Mouse (Mus musculus): ENCODE results near the gene Daam2. TPM values are rescaled to one million over a fixed set of nuclear protein-coding genes. Genes with fewer than 3 reads are reported as not detected.

Daam2 gene
- polyA plus RNA-seq, 1 experiment from 2014 or later, result 1.0 TPM

- H3K4me2 ChIP-seq (ENCODE audit: low read length), result no peak overlapping the region
- no peaks in the 10 kb centered on the region for H3K4me1 ChIP-seq (ENCODE audit: control insufficient read depth, insufficient read depth, low read length)
- no peaks in the 10 kb centered on the region for H3K9me3 ChIP-seq (replicated peaks; ENCODE audit: control insufficient read depth, low read length)
- no peak for DNase-seq (ENCODE audit: low spot score)
- H3K36me3 ChIP-seq (ENCODE audit: control insufficient read depth, insufficient read depth, low read length), result no peaks in the 10 kb centered on the region
- H3K27ac ChIP-seq (ENCODE audit: low read depth, low read length), result no peak overlapping the region
- ATAC-seq, result no peak
- H3K27me3 ChIP-seq (replicated peaks; ENCODE audit: control insufficient read depth, insufficient read depth, low read length), result no peaks in the 10 kb centered on the region
- whole genome bisulfite sequencing, result 80% methylated on average over 3 of the region's 3 CpGs
- no peak overlapping the region for H3K9ac ChIP-seq (ENCODE audit: low read length)
- H3K4me3 ChIP-seq (ENCODE audit: low read depth, low read length), result no peak overlapping the region
These were observed 79.7 kb downstream of the Daam2 start for GRCm38 (mm10) chr17:49484435-49484834.

GRCm38 (mm10) chr17:49481876-49482275, 82.3 kb downstream of the Daam2 start:
- ATAC-seq, result no peak
- 83% methylated on average over 3 of the region's 3 CpGs for WGBS
- no peak for DNase-seq (ENCODE audit: low spot score)
- no peak overlapping the region for H3K4me2 ChIP-seq (ENCODE audit: low read length)
- no peaks in the 10 kb centered on the region for H3K36me3 ChIP-seq (ENCODE audit: control insufficient read depth, insufficient read depth, low read length)
- no peaks in the 10 kb centered on the region for H3K4me1 ChIP-seq (ENCODE audit: control insufficient read depth, insufficient read depth, low read length)
- no peak overlapping the region for H3K4me3 ChIP-seq (ENCODE audit: low read depth, low read length)
- no peaks in the 10 kb centered on the region for H3K9me3 ChIP-seq (replicated peaks; ENCODE audit: control insufficient read depth, low read length)
- no peaks in the 10 kb centered on the region for H3K27me3 ChIP-seq (replicated peaks; ENCODE audit: control insufficient read depth, insufficient read depth, low read length)
- H3K27ac ChIP-seq (ENCODE audit: low read depth, low read length), result no peak overlapping the region
- H3K9ac ChIP-seq (ENCODE audit: low read length), result no peak overlapping the region

DNA sequence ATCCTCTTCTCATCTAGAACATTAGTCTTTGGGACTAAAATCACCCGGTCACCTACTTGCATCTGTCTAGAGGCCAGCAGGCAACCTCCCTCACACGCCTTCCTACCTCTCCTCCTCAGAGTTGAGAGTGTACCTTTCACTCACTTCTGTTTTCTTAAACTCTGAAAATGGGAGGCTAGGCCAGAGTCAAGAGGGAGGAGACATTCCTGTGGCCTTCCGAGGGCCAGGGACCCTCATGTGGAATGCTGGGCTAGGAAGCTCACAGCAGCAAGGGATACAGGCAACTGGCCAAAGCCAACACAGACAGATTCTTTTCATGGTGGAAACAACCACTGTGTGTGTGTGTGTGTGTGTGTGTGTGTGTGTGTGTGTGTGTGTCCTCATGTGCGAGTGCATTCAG, 86.8 kb downstream of the Daam2 start:
- H3K4me3 ChIP-seq (ENCODE audit: low read depth, low read length), result no peak overlapping the region
- WGBS, result 90% methylated on average over 4 of the region's 4 CpGs
- H3K4me2 ChIP-seq (ENCODE audit: low read length), result no peak overlapping the region
- no peak for ATAC-seq
- H3K9me3 ChIP-seq (replicated peaks; ENCODE audit: control insufficient read depth, low read length), result no peaks in the 10 kb centered on the region
- no peaks in the 10 kb centered on the region for H3K36me3 ChIP-seq (ENCODE audit: control insufficient read depth, insufficient read depth, low read length)
- no peak for DNase-seq (ENCODE audit: low spot score)
- H3K27ac ChIP-seq (ENCODE audit: low read depth, low read length), result no peak overlapping the region
- H3K9ac ChIP-seq (ENCODE audit: low read length), result no peak overlapping the region
- no peaks in the 10 kb centered on the region for H3K4me1 ChIP-seq (ENCODE audit: control insufficient read depth, insufficient read depth, low read length)
- H3K27me3 ChIP-seq (replicated peaks; ENCODE audit: control insufficient read depth, insufficient read depth, low read length), result no peaks in the 10 kb centered on the region

- H3K27me3 ChIP-seq (replicated peaks; ENCODE audit: control insufficient read depth, insufficient read depth, low read length), result no peaks in the 10 kb centered on the region
- no peak overlapping the region for H3K4me2 ChIP-seq (ENCODE audit: low read length)
- DNase-seq (ENCODE audit: low spot score) (no peak), ATAC-seq (no peak)
- no peaks in the 10 kb centered on the region for H3K36me3 ChIP-seq (ENCODE audit: control insufficient read depth, insufficient read depth, low read length)
- no peak overlapping the region for H3K9ac ChIP-seq (ENCODE audit: low read length)
- no peaks in the 10 kb centered on the region for H3K4me1 ChIP-seq (ENCODE audit: control insufficient read depth, insufficient read depth, low read length)
- 83% methylated on average over 1 of the region's 1 CpGs for WGBS
- no peaks in the 10 kb centered on the region for H3K9me3 ChIP-seq (replicated peaks; ENCODE audit: control insufficient read depth, low read length)
- H3K4me3 ChIP-seq (ENCODE audit: low read depth, low read length), result no peak overlapping the region
- H3K27ac ChIP-seq (ENCODE audit: low read depth, low read length), result no peak overlapping the region
These were observed 89.0 kb downstream of the Daam2 start for GRCm38 (mm10) chr17:49475174-49475573.

DNA sequence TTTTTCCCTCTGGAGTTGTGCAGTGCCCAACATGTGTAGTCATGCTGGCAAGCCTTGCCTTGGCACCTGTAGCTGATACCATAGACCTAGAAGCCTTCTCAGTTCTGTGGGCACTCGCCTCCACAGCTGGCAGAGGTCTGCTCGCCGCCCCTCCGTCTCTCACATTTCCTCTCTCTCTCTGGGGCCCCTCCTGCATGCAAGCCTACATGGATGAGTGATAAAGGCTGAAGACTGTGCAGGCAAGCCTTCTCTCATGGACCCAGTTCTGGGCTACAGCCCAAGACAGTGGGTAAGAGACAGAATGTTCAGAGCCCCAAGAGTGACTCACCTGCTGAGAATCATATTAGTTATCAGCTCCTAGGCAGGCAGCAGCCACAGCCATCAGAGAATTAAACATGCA, 90.1 kb downstream of the Daam2 start:
- Histone ChIP-seq H3K9me3 (replicated peaks; ENCODE audit: control insufficient read depth, low read length) (no peaks in the 10 kb centered on the region), H3K27ac (ENCODE audit: low read depth, low read length) (no peak overlapping the region), H3K4me2 (ENCODE audit: low read length) (no peak overlapping the region), H3K4me3 (ENCODE audit: low read depth, low read length) (no peak overlapping the region), H3K27me3 (replicated peaks; ENCODE audit: control insufficient read depth, insufficient read depth, low read length) (no peaks in the 10 kb centered on the region), H3K4me1 (ENCODE audit: control insufficient read depth, insufficient read depth, low read length) (no peaks in the 10 kb centered on the region), H3K36me3 (ENCODE audit: control insufficient read depth, insufficient read depth, low read length) (no peaks in the 10 kb centered on the region), H3K9ac (ENCODE audit: low read length) (no peak overlapping the region)
- 96% methylated on average over 4 of the region's 4 CpGs for whole genome bisulfite sequencing
- ATAC-seq, result no peak
- DNase-seq (ENCODE audit: low spot score), result no peak

- peak; percentile 31 for DNase-seq (ENCODE audit: low spot score)
- Histone ChIP-seq H3K36me3 (ENCODE audit: control insufficient read depth, insufficient read depth, low read length) (no peaks in the 10 kb centered on the region), H3K4me3 (ENCODE audit: low read depth, low read length) (no peak overlapping the region), H3K9ac (ENCODE audit: low read length) (no peak overlapping the region), H3K9me3 (replicated peaks; ENCODE audit: control insufficient read depth, low read length) (no peaks in the 10 kb centered on the region), H3K4me1 (ENCODE audit: control insufficient read depth, insufficient read depth, low read length) (no peaks in the 10 kb centered on the region), H3K4me2 (ENCODE audit: low read length) (no peak overlapping the region), H3K27me3 (replicated peaks; ENCODE audit: control insufficient read depth, insufficient read depth, low read length) (no peaks in the 10 kb centered on the region), H3K27ac (ENCODE audit: low read depth, low read length) (no peak overlapping the region)
- ATAC-seq, result peak; percentile 80
- WGBS, result 55% methylated on average over 8 of the region's 8 CpGs
These were observed 91.5 kb downstream of the Daam2 start for GRCm38 (mm10) chr17:49472626-49473025.

GRCm38 (mm10) chr17:49468223-49468622, 95.9 kb downstream of the Daam2 start:
- H3K27ac ChIP-seq (ENCODE audit: low read depth, low read length), result no peak overlapping the region
- H3K4me2 ChIP-seq (ENCODE audit: low read length), result no peak overlapping the region
- 34% methylated on average over 4 of the region's 4 CpGs for WGBS
- ATAC-seq, result peak; percentile 18; the same call in 1 of the 2 replicates
- H3K4me1 ChIP-seq (ENCODE audit: control insufficient read depth, insufficient read depth, low read length), result no peaks in the 10 kb centered on the region
- H3K36me3 ChIP-seq (ENCODE audit: control insufficient read depth, insufficient read depth, low read length), result no peaks in the 10 kb centered on the region
- no peak overlapping the region for H3K9ac ChIP-seq (ENCODE audit: low read length)
- H3K4me3 ChIP-seq (ENCODE audit: low read depth, low read length), result no peak overlapping the region
- H3K27me3 ChIP-seq (replicated peaks; ENCODE audit: control insufficient read depth, insufficient read depth, low read length), result no peaks in the 10 kb centered on the region
- peak; percentile 63 for DNase-seq (ENCODE audit: low spot score)
- no peaks in the 10 kb centered on the region for H3K9me3 ChIP-seq (replicated peaks; ENCODE audit: control insufficient read depth, low read length)

DNA sequence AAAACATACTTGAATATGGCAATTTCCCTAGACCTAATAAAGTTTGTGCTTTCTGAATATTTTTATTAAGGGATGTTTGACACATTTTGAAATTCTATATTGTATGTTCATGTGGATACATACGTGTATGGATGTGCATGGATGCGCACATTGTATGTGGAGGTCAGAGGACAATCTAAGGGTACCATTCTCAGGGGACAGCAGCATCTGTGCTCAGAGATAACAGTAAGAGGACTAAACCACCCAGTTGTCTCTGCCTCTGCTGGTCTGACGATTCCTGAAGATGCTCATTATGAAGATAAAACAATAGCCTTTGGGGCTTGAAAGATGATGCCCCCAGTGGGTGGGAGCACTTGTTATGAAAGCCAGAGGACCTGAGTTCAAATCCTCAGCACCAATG, 99.3 kb downstream of the Daam2 start:
- H3K9ac ChIP-seq (ENCODE audit: low read length), result no peak overlapping the region
- DNase-seq (ENCODE audit: low spot score) (no peak), ATAC-seq (no peak)
- 82% methylated on average over 3 of the region's 3 CpGs for WGBS
- H3K27ac ChIP-seq (ENCODE audit: low read depth, low read length), result no peak overlapping the region
- H3K4me3 ChIP-seq (ENCODE audit: low read depth, low read length), result no peak overlapping the region
- no peak overlapping the region for H3K4me2 ChIP-seq (ENCODE audit: low read length)
- H3K27me3 ChIP-seq (replicated peaks; ENCODE audit: control insufficient read depth, insufficient read depth, low read length), result no peaks in the 10 kb centered on the region
- H3K36me3 ChIP-seq (ENCODE audit: control insufficient read depth, insufficient read depth, low read length), result no peaks in the 10 kb centered on the region
- H3K9me3 ChIP-seq (replicated peaks; ENCODE audit: control insufficient read depth, low read length), result no peaks in the 10 kb centered on the region
- no peaks in the 10 kb centered on the region for H3K4me1 ChIP-seq (ENCODE audit: control insufficient read depth, insufficient read depth, low read length)

DNA sequence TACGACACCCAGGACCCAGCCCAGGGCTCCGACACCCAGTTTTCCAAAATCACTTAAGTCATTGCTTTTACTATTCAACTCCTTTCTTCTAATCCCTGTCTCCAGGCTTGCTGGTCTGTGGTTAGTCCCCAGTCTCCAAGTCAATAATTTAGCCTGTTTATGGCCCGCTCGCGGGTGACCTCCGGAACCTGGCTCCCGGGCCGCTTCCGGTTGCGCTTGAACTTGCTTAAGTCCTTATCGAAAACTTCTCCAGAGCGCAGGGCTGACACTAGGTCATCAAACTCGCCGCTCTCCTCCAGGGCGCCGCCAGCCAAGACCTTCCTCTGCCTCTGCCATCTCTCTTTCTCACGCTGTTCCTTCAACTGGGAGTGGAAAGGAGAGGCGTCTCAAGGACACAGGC, 105.8 kb downstream of the Daam2 start:
- no peak overlapping the region for H3K27ac ChIP-seq (ENCODE audit: low read depth, low read length)
- DNase-seq (ENCODE audit: low spot score) (no peak), ATAC-seq (no peak)
- H3K4me1 ChIP-seq (ENCODE audit: control insufficient read depth, insufficient read depth, low read length), result no peaks in the 10 kb centered on the region
- H3K4me3 ChIP-seq (ENCODE audit: low read depth, low read length), result no peak overlapping the region
- 95% methylated on average over 18 of the region's 18 CpGs for WGBS
- no peaks in the 10 kb centered on the region for H3K9me3 ChIP-seq (replicated peaks; ENCODE audit: control insufficient read depth, low read length)
- no peaks in the 10 kb centered on the region for H3K27me3 ChIP-seq (replicated peaks; ENCODE audit: control insufficient read depth, insufficient read depth, low read length)
- H3K4me2 ChIP-seq (ENCODE audit: low read length), result no peak overlapping the region
- no peak overlapping the region for H3K9ac ChIP-seq (ENCODE audit: low read length)
- H3K36me3 ChIP-seq (ENCODE audit: control insufficient read depth, insufficient read depth, low read length), result 0 out of 2 replicates have a peak, but pooled peaks cover 3% of the 10 kb centered on the region

All from forebrain, embryonic 14.5 days (tissue).